Mouse (Mus musculus) cortical plate, adult 2 months (tissue): Measurements from ENCODE around the gene Snrpc.

Source experiments
- CTCF ChIP-seq: fragments of 200-500 bp; IDR thresholded peaks from 2 replicates; pipeline ENCODE4 v1.5.1; 2011; ENCODE audit warnings: mild to moderate bottlenecking, control low read depth, low read length; ENCODE audit not compliant: insufficient read depth; ENCODE audit errors: extremely low read depth
- POLR2A ChIP-seq: fragments of 200-500 bp; IDR thresholded peaks from 2 replicates; pipeline ENCODE4 v1.6.1; 2011; ENCODE audit warnings: mild to moderate bottlenecking, low read length, control low read depth; ENCODE audit not compliant: insufficient read depth; ENCODE audit errors: extremely low read depth

DNA sequence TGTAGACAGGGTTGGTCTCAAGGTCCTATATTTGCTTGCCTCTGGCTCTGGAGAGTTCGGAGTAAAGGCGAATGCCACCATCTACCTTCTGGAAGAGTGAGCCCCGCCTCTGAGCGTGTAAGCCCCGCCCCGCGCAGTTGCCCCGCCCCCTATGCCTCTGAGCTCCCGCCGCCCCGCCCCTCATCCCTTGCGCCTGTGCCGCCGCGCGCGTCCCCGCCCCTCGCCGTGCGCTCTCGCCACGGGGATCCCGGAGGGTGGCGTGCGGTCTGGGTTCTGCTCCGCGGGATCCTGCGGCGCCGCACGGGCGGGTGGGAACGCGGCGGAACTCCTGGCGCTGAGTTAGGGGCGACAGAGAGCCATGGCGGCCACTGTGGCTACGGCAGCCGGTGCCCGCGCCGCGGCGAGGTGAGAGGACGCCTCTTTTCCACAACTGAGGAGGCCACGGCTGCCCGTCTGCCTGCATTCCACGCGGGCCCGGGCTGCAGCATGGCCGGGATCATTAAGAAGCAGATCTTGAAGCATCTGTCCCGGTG lies 18.4 kb downstream of the Snrpc start, which contains the start of gene Uhrf1bp1:
- TF ChIP-seq POLR2A (peak; percentile 48; the same call in 1 of the 2 replicates), CTCF (no peak)
